Mouse (Mus musculus): ENCODE data around the gene Vmn1r232. TPM values are rescaled to one million over a fixed set of nuclear protein-coding genes. Genes with fewer than 3 reads are reported as not detected.

The Vmn1r232 gene
- total RNA-seq (2022): not detected

DNA sequence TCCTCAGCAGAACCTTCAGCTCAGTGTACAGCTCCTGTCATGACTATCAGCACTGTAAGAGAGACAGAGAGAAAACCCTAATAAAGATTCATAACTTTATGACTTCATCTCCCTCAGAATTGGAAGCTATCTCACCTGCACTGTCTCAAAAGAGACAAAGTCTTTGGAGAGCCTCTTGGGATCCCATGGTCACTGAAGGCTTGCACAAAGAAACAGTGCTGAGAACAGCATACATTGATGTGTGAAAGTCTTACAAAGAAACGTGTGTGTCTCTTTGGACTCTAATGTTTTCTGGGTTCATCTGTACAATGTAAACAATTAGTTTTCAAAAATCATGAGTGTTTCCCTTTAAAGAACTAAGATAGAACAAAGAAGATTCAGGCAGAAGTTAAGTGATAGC is at the start of gene Vmn1r232:
Gene Vmn1r232 (minus strand): TSS at position 101 of the 400 bp plus-strand sequence.
- DNase-seq (ENCODE audit: low spot score): no peak

DNA sequence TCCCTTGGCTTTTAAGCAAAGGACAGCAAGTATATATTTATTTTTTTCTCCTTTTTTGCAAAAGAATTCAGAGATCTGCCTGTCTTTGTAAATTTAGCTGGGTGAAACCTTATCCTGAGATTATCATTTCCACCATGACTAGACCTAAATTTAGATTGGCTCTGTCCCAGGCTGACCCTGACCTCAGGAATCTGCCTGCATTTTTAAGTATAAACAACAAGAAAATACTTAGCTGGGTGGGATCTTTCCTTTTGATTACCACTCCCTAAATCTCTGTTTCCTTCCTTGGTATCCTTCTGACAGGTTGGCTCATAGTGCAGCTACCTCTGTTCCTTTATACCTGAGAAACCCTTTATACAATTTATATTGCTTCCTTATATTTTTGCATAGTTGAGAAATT is 47.2 kb upstream of the Vmn1r232 start:
- no peak for DNase-seq (ENCODE audit: low spot score)

DNA sequence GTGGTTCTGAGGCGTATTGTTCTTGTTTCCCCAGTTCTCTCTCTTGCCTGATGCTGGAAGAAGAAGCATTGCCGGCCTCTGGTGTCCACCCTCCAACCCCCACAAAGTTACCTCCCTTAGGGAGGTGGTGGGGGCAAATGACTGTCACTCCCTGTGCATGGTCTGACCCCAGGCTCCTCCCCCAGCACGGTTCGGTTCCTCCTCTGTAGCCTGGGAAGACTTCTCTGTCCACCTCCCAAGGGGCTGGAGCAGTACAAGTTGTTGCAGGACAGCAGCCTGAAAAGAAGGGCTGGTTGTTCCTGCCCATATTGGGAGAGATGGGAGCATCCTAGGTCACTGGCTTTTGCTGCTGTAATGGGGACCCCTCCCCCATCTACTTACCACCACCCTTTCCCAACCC is 45.9 kb upstream of the Vmn1r232 start:
- DNase-seq (ENCODE audit: low spot score): peak; percentile 40

DNA sequence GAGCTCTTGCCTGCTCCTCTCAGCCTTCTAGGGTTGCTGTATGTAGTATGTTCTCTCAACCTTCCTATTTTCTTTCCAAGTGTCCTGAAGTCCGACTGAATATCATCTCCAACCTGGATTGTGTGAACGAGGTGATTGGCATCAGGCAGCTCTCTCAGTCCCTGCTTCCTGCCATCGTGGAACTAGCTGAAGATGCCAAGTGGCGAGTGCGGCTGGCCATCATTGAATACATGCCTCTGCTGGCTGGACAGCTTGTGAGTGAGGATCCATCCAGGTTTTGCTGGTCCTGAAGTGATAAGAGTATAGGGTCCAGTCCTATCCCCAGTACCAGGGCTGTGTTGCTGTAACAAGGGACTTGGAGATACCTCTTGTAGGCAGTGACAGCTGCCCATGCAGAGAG is 40.9 kb upstream of the Vmn1r232 start:
- DNase-seq (ENCODE audit: low spot score): no peak

DNA sequence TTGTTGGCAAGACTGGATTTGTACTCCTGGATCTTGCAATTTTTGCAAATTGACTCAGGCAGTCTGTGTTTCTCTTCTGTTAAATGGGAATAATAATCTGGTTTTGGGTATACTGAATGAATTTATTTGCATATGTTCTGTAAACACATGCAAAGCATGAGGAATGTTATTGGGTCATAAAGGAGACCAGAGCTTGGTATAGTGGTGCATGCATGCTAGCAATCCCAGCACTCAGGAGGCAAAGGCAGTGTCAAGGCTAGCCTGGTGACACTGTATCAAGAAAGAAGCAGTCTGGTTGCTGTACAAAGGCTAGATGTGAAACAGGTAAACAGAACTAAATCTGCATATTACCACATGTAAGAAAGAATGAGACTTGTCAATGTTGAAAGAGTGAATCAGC is 27.1 kb upstream of the Vmn1r232 start:
- DNase-seq (ENCODE audit: low spot score): no peak

DNA sequence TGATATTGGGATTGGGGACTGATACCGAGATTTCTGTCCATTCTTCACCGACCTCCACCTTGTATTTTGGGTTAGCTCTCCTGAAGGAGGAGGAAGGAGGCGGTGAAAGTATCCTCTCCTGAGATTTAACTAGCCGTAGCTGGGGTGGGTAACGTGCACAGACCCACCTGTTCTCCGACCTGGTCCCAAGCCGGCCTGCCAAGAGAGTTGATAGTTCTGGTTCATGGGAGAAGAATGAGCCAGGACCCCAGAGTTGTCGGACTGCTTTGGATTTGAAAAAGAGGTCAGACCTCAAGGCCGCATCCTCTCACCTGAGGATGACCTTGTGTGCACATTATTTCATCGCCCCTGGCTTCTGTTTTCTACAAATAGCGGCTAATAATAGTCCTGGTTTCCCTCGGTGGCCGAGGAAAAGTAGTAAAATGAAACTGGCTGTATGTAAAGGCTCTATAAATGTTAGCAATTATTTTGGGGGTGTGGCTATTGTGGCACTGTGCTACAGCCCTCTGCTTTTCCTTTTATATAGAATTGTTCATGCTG is 26.6 kb upstream of the Vmn1r232 start:
- DNase-seq (ENCODE audit: low spot score): peak; percentile 9

DNA sequence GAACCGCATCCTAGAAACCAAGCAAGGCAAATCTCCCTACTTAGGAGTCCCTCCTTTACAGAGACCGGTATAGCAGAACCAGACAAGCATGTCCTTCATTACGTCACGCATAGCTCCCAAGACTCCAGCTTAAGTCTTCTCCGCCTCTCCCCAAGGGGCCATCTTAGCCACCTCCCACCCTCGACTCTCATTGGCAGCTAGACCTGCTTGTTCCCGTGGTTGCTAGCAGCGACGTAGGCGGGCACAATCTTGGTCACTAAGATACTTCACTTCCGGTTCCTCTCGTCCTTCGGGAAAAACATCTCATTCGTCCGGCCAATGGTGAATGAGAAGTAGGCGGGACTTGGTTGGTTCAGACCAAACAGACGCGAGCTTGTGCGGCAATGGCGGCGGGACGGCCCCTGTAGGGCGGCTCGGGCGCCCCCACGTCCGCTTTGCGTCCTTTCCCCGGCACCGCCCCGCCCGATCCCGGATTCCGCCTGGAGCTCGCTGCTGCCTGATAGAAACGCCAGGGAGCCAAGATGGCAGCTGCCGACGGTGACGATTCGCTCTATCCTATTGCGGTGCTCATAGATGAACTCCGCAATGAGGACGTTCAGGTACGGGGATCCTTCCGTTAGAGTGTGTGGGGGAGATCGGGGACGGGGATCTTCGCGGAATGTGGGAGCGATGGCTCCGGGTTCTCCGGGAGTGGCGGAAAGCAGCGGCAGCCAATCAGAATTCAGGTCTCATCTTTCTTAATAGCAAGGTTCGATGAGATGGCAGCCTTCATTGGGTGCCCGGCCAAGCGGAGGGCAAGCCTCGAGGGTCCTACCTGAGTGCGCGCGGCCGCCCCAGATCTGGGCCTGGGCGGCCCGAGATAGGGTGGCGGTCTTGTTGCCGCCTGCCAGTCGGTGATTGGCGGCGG is 25.7 kb upstream of the Vmn1r232 start, which contains the start of gene Ppp2r1a:
Gene Ppp2r1a (plus strand): TSS at position 327 of the 907 bp plus-strand sequence.
- DNase-seq (ENCODE audit: low spot score): peak; percentile 100

DNA sequence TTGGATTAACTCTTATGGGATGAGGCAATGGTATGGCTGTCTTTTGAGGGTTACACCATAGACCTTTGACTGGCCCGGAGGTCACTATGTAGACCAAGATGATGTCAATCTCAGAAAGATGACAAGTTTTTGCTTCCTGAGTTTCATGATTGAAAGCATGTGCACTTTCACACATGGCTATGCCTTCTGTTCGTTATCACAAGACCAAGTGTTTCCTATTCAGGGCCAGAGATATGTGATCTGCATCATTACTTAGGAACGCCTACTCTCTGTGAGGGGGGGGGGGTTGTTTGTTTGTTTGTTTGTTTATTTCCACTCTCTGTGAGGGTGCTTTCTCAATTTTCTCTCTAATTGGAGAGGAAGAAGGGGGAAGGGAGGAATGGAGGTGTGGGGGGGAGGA is 24.7 kb upstream of the Vmn1r232 start:
- DNase-seq (ENCODE audit: low spot score): no peak

DNA sequence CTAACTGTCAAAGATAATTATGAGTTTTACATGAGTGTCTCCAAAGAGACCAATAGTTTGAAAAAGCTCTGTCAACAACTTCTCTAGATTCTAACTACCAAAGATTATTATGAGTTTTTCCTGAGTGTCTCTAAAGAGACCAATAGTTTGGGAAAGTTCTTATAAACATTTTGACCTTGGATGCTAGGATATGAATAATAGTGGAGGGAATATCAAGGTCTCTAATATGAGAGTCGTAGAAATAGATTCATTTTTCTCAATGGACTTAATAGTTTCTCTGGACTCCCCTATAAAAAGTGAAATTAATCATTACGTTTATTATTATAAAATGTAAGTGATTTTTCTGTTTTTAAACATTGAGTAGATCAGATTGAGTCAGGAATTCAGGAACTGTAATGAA is 14.5 kb downstream of the Vmn1r232 start, which contains the start of gene Vmn1r231:
Gene Vmn1r231 (minus strand): TSS at position 101 of the 400 bp plus-strand sequence.
- DNase-seq (ENCODE audit: low spot score): no peak

Other genes with a start within 250 kb of the Vmn1r232 start
- gene Vmn1r226, start 236.9 kb downstream of the Vmn1r232 start, total RNA-seq (2022): not detected
- gene Vmn1r227, start 189.9 kb downstream of the Vmn1r232 start, total RNA-seq (2022): not detected
- not detected for gene Vmn1r228, start 133.6 kb downstream of the Vmn1r232 start, total RNA-seq (2022)
- not detected for gene Vmn1r229, start 108.2 kb downstream of the Vmn1r232 start, total RNA-seq (2022)
- not detected for gene Vmn1r230, start 79.3 kb downstream of the Vmn1r232 start, total RNA-seq (2022)
- gene Vmn1r231, start 14.6 kb downstream of the Vmn1r232 start, total RNA-seq (2022): not detected
- gene Ppp2r1a, start 25.6 kb upstream of the Vmn1r232 start, total RNA-seq (2022): 100 to 1,000 TPM; 165 to 207 (median 192) TPM
- gene Vmn1r233, start 76.8 kb upstream of the Vmn1r232 start, total RNA-seq (2022): not detected
- 10 to 100 TPM in 2 of 4 experiments, 1 to 10 TPM in 2; 6.8 to 10.6 (median 8.7) TPM for gene Zfp160, start 89.2 kb upstream of the Vmn1r232 start, total RNA-seq (2022)

All from heart, adult 8-10 months (tissue).